Mouse (Mus musculus): ENCODE measurements at regions not wholly inside any gene's neighbourhood (a gene's known extent, or its start where the extent isn't known, plus 50 kb on each side); places are given as distances from the start of the nearest gene placed in this dataset.

- no peaks in the 10 kb centered on the region for H3K4me1 ChIP-seq
- no peak overlapping the region for H3K4me2 ChIP-seq
- no peak overlapping the region for H3K27ac ChIP-seq
- ATAC-seq (ENCODE audit: borderline replicate concordance, extremely low read depth, low FRiP score, low TSS enrichment) = no peak
- H3K9me3 ChIP-seq = no peaks in the 10 kb centered on the region
- WGBS = 79% methylated on average over 1 of the region's 1 CpGs
- H3K9ac ChIP-seq = no peak overlapping the region
- no peak overlapping the region for H3K4me3 ChIP-seq
- no peaks in the 10 kb centered on the region for H3K27me3 ChIP-seq
- no peaks in the 10 kb centered on the region for H3K36me3 ChIP-seq
Measured at GRCm38 (mm10) chr7:94504748-94505147, 1425.1 kb downstream of the Fam181b start.

- Histone ChIP-seq H3K9ac (no peak overlapping the region), H3K27me3 (no peaks in the 10 kb centered on the region), H3K9me3 (no peaks in the 10 kb centered on the region), H3K36me3 (no peaks in the 10 kb centered on the region), H3K4me1 (no peaks in the 10 kb centered on the region), H3K4me3 (no peak overlapping the region), H3K4me2 (no peak overlapping the region), H3K27ac (no peak overlapping the region)
- 48% methylated on average over 1 of the region's 1 CpGs for WGBS
- ATAC-seq (ENCODE audit: borderline replicate concordance, extremely low read depth, low FRiP score, low TSS enrichment) = peak; percentile 42; the same call in 1 of the 2 replicates
Measured at GRCm38 (mm10) chr7:94517002-94517401, 1437.3 kb downstream of the Fam181b start.

GRCm38 (mm10) chr7:94532520-94532919, 1452.9 kb downstream of the Fam181b start:
- WGBS = 34% methylated on average over 1 of the region's 1 CpGs
- no peak for ATAC-seq (ENCODE audit: borderline replicate concordance, extremely low read depth, low FRiP score, low TSS enrichment)

GRCm38 (mm10) chr7:94548332-94548731, 1468.7 kb downstream of the Fam181b start:
- 22% methylated on average over 1 of the region's 1 CpGs for WGBS

More at GRCm38 (mm10) chr7:94532520-94532919, 1452.9 kb downstream of the Fam181b start:
- Histone ChIP-seq H3K9ac (no peak overlapping the region), H3K27ac (no peak overlapping the region), H3K4me1 (no peaks in the 10 kb centered on the region), H3K27me3 (no peaks in the 10 kb centered on the region), H3K9me3 (no peaks in the 10 kb centered on the region), H3K4me2 (no peak overlapping the region), H3K4me3 (no peak overlapping the region), H3K36me3 (no peaks in the 10 kb centered on the region)

GRCm38 (mm10) chr7:94581475-94581874, 1501.8 kb downstream of the Fam181b start:
- 37% methylated on average over 3 of the region's 3 CpGs for WGBS
- no peaks in the 10 kb centered on the region for H3K27me3 ChIP-seq
- H3K27ac ChIP-seq = no peak overlapping the region
- H3K9me3 ChIP-seq = no peaks in the 10 kb centered on the region
- no peaks in the 10 kb centered on the region for H3K36me3 ChIP-seq
- ATAC-seq (ENCODE audit: borderline replicate concordance, extremely low read depth, low FRiP score, low TSS enrichment) = no peak
- H3K4me1 ChIP-seq = no peaks in the 10 kb centered on the region
- H3K4me3 ChIP-seq = no peak overlapping the region
- H3K9ac ChIP-seq = no peak overlapping the region
- H3K4me2 ChIP-seq = no peak overlapping the region

More at GRCm38 (mm10) chr7:94548332-94548731, 1468.7 kb downstream of the Fam181b start:
- Histone ChIP-seq H3K27ac (no peak overlapping the region), H3K9me3 (no peaks in the 10 kb centered on the region), H3K4me3 (no peak overlapping the region), H3K27me3 (no peaks in the 10 kb centered on the region), H3K4me2 (no peak overlapping the region), H3K9ac (no peak overlapping the region), H3K36me3 (no peaks in the 10 kb centered on the region), H3K4me1 (no peaks in the 10 kb centered on the region)
- ATAC-seq (ENCODE audit: borderline replicate concordance, extremely low read depth, low FRiP score, low TSS enrichment) = no peak

- Histone ChIP-seq H3K9me3 (no peaks in the 10 kb centered on the region), H3K4me3 (no peak overlapping the region), H3K4me1 (no peaks in the 10 kb centered on the region), H3K4me2 (no peak overlapping the region), H3K9ac (no peak overlapping the region), H3K27me3 (no peaks in the 10 kb centered on the region), H3K36me3 (no peaks in the 10 kb centered on the region), H3K27ac (no peak overlapping the region)
- ATAC-seq (ENCODE audit: borderline replicate concordance, extremely low read depth, low FRiP score, low TSS enrichment) = no peak
Measured at GRCm38 (mm10) chr7:94587791-94588190, 1508.1 kb downstream of the Fam181b start.

- H3K4me1 ChIP-seq = no peaks in the 10 kb centered on the region
- WGBS = 79% methylated on average over 1 of the region's 1 CpGs
- H3K4me2 ChIP-seq = no peak overlapping the region
- H3K27ac ChIP-seq = no peak overlapping the region
- ATAC-seq (ENCODE audit: borderline replicate concordance, extremely low read depth, low FRiP score, low TSS enrichment) = no peak
- H3K27me3 ChIP-seq = no peaks in the 10 kb centered on the region
- H3K9me3 ChIP-seq = no peaks in the 10 kb centered on the region
- H3K36me3 ChIP-seq = no peaks in the 10 kb centered on the region
- H3K4me3 ChIP-seq = no peak overlapping the region
- no peak overlapping the region for H3K9ac ChIP-seq
Measured at GRCm38 (mm10) chr7:94594643-94595042, 1515.0 kb downstream of the Fam181b start.

GRCm38 (mm10) chr7:94618965-94619364, 1539.3 kb downstream of the Fam181b start:
- WGBS = 74% methylated on average over 5 of the region's 5 CpGs
- Histone ChIP-seq H3K9ac (no peak overlapping the region), H3K4me1 (no peaks in the 10 kb centered on the region), H3K4me3 (no peak overlapping the region), H3K4me2 (no peak overlapping the region), H3K27me3 (no peaks in the 10 kb centered on the region), H3K9me3 (no peaks in the 10 kb centered on the region), H3K36me3 (no peaks in the 10 kb centered on the region), H3K27ac (no peak overlapping the region)
- ATAC-seq (ENCODE audit: borderline replicate concordance, extremely low read depth, low FRiP score, low TSS enrichment) = no peak

GRCm38 (mm10) chr7:94624546-94624945, 1544.9 kb downstream of the Fam181b start:
- Histone ChIP-seq H3K36me3 (no peaks in the 10 kb centered on the region), H3K9me3 (no peaks in the 10 kb centered on the region), H3K4me2 (no peak overlapping the region), H3K4me3 (no peak overlapping the region), H3K4me1 (no peaks in the 10 kb centered on the region), H3K27ac (no peak overlapping the region), H3K9ac (no peak overlapping the region), H3K27me3 (no peaks in the 10 kb centered on the region)
- no peak for ATAC-seq (ENCODE audit: borderline replicate concordance, extremely low read depth, low FRiP score, low TSS enrichment)
- WGBS = 65% methylated on average over 1 of the region's 1 CpGs

- WGBS = 78% methylated on average over 3 of the region's 3 CpGs
- Histone ChIP-seq H3K9ac (no peak overlapping the region), H3K4me1 (no peaks in the 10 kb centered on the region), H3K9me3 (no peaks in the 10 kb centered on the region), H3K36me3 (no peaks in the 10 kb centered on the region), H3K4me3 (no peak overlapping the region), H3K27ac (no peak overlapping the region), H3K4me2 (no peak overlapping the region), H3K27me3 (no peaks in the 10 kb centered on the region)
- ATAC-seq (ENCODE audit: borderline replicate concordance, extremely low read depth, low FRiP score, low TSS enrichment) = no peak
Measured at GRCm38 (mm10) chr7:94637367-94638023, 1533.6 kb upstream of the Tenm4 start.

- ATAC-seq (ENCODE audit: borderline replicate concordance, extremely low read depth, low FRiP score, low TSS enrichment) = no peak
- 71% methylated on average over 7 of the region's 7 CpGs for WGBS
- no peak overlapping the region for H3K4me2 ChIP-seq
- no peaks in the 10 kb centered on the region for H3K27me3 ChIP-seq
- H3K9ac ChIP-seq = no peak overlapping the region
- H3K36me3 ChIP-seq = no peaks in the 10 kb centered on the region
- no peak overlapping the region for H3K27ac ChIP-seq
- no peaks in the 10 kb centered on the region for H3K9me3 ChIP-seq
- H3K4me1 ChIP-seq = no peaks in the 10 kb centered on the region
- no peak overlapping the region for H3K4me3 ChIP-seq
Measured at GRCm38 (mm10) chr7:94644560-94645285, 1526.3 kb upstream of the Tenm4 start.

GRCm38 (mm10) chr7:94645337-94645736, 1525.7 kb upstream of the Tenm4 start:
- Histone ChIP-seq H3K27ac (no peak overlapping the region), H3K4me2 (no peak overlapping the region), H3K27me3 (no peaks in the 10 kb centered on the region), H3K9me3 (no peaks in the 10 kb centered on the region), H3K4me1 (no peaks in the 10 kb centered on the region), H3K9ac (no peak overlapping the region), H3K36me3 (no peaks in the 10 kb centered on the region), H3K4me3 (no peak overlapping the region)
- 63% methylated on average over 4 of the region's 4 CpGs for WGBS
- no peak for ATAC-seq (ENCODE audit: borderline replicate concordance, extremely low read depth, low FRiP score, low TSS enrichment)

Measured in lung, embryonic 15.5 days (tissue).